ENCODE assay signal across 8 mouse cellular contexts in the genomic region with DNA sequence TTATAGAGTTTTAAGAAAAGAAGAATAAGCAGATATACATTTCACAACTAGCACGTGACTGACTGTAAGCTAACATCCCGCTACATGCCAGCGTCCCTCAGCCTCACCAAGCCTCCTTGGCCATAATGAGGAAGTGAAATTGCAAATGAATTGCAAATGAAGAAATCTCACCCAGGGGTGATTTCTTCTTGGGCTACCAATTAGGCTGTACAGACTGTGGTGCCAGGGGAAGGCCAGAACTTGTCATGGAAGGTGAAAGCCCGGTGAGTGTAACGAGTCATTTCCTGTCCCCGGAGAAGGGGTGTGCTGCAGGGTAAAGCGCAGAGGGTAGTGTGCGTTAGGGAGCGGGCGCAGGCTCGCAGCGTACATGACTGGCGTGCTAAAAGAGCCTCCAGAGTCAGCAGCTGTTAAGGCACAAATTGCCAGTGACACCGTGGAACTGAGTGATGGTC. TPM values are rescaled to one million over a fixed set of nuclear protein-coding genes. Genes with fewer than 3 reads are reported as not detected.
DNase-seq lines count a peak whose midpoint lies in the region; ATAC-seq and TF ChIP-seq lines count a peak whose summit lies in the region.

No protein-coding gene starts in this region.

- TF ChIP-seq POLR2A in small intestine, adult 2 months (IDR thresholded peaks at IDR 0.05; ENCODE audit: low read depth, low read length): no peak
- no peak for TF ChIP-seq POLR2A in cerebellum, adult 2 months (IDR thresholded peaks at IDR 0.05; ENCODE audit: borderline replicate concordance, insufficient read depth, low read length)

- TF ChIP-seq CTCF in kidney, postnatal 0 days (IDR thresholded peaks at IDR 0.05; ENCODE audit: low read depth): no peak
- TF ChIP-seq CTCF in small intestine, adult 2 months (IDR thresholded peaks at IDR 0.05; ENCODE audit: extremely low read depth, insufficient read length, insufficient replicate concordance, low read depth, low read length): no peak
- TF ChIP-seq CTCF in cerebellum, adult 2 months (IDR thresholded peaks at IDR 0.05; ENCODE audit: borderline replicate concordance, insufficient read depth, low read depth, low read length): no peak

- peak overlapping the region; percentile 16; the same call in 1 of the 2 replicates for H3K4me3 ChIP-seq in kidney, postnatal 0 days (replicated peaks; ENCODE audit: low read depth, low read length)
- peak overlapping the region; percentile 24 for H3K4me3 ChIP-seq in hindbrain, embryonic 15.5 days
- H3K4me3 ChIP-seq in small intestine, adult 2 months (ENCODE audit: low read depth, low read length): peak overlapping the region; percentile 10; the same call in 1 of the 2 replicates
- no peak overlapping the region for H3K4me3 ChIP-seq in cerebellum, adult 2 months (replicated peaks; ENCODE audit: insufficient read depth, low read depth, low read length)

- DNase-seq in kidney, postnatal 0 days (ENCODE audit: low spot score): peak; percentile 7
- DNase-seq in kidney, postnatal 25 days: no peak
- DNase-seq in lung, postnatal 14 days: peak; percentile 2
- DNase-seq in MN1 (ENCODE audit: low spot score): no peak
- DNase-seq in cerebellum, adult 2 months: no peak
- no peak for DNase-seq in gastrocnemius, postnatal 10 days

- H3K4me2 ChIP-seq in kidney, postnatal 0 days (ENCODE audit: low read length): peak overlapping the region; percentile 43
- peak overlapping the region; percentile 54 for H3K4me2 ChIP-seq in hindbrain, embryonic 15.5 days

- peaks cover 3% of the 10 kb centered on the region; the same call in 1 of the 2 replicates for H3K4me1 ChIP-seq in kidney, postnatal 0 days (replicated peaks; ENCODE audit: insufficient read depth, low read length)
- peaks cover 5% of the 10 kb centered on the region; the same call in 1 of the 2 replicates for H3K4me1 ChIP-seq in hindbrain, embryonic 15.5 days (replicated peaks)
- H3K4me1 ChIP-seq in small intestine, adult 2 months (ENCODE audit: control insufficient read depth, insufficient read depth, insufficient read length, low read length): no peaks in the 10 kb centered on the region
- no peaks in the 10 kb centered on the region for H3K4me1 ChIP-seq in cerebellum, adult 2 months (ENCODE audit: control insufficient read depth, insufficient read depth, low read length)

- WGBS in kidney, postnatal 0 days: 34% methylated on average over 14 of the region's 14 CpGs
- WGBS in hindbrain, embryonic 15.5 days: 23% methylated on average over 14 of the region's 14 CpGs
- WGBS in small intestine, adult 2 months: 62% methylated on average over 14 of the region's 14 CpGs
- 45% methylated on average over 14 of the region's 14 CpGs for WGBS in cerebellum, adult 2 months

- H3K27ac ChIP-seq in kidney, postnatal 0 days: 0 out of 2 replicates have a peak overlapping the region, but pooled peaks have one; percentile 34
- H3K27ac ChIP-seq in hindbrain, embryonic 15.5 days (replicated peaks): 0 out of 2 replicates have a peak overlapping the region, but pooled peaks have one; percentile 23
- no peak overlapping the region for H3K27ac ChIP-seq in small intestine, adult 2 months (ENCODE audit: insufficient read depth, low read depth, low read length)
- H3K27ac ChIP-seq in cerebellum, adult 2 months (ENCODE audit: insufficient read depth, low read length): no peak overlapping the region

- H3K9me3 ChIP-seq in kidney, postnatal 0 days (replicated peaks; ENCODE audit: low read length): no peaks in the 10 kb centered on the region
- H3K9me3 ChIP-seq in hindbrain, embryonic 15.5 days: no peaks in the 10 kb centered on the region

- no peaks in the 10 kb centered on the region for H3K27me3 ChIP-seq in kidney, postnatal 0 days (ENCODE audit: insufficient read depth, low read length)
- H3K27me3 ChIP-seq in hindbrain, embryonic 15.5 days: no peaks in the 10 kb centered on the region
- H3K27me3 ChIP-seq in small intestine, adult 2 months (ENCODE audit: control insufficient read depth, insufficient read depth, low read length): no peaks in the 10 kb centered on the region
- H3K27me3 ChIP-seq in cerebellum, adult 2 months (ENCODE audit: control insufficient read depth, insufficient read depth, low read length): no peaks in the 10 kb centered on the region

- H3K36me3 ChIP-seq in kidney, postnatal 0 days (ENCODE audit: insufficient read depth, low read length): no peaks in the 10 kb centered on the region
- no peaks in the 10 kb centered on the region for H3K36me3 ChIP-seq in hindbrain, embryonic 15.5 days
- H3K36me3 ChIP-seq in small intestine, adult 2 months (ENCODE audit: control insufficient read depth, insufficient read depth, low read length): no peaks in the 10 kb centered on the region

- H3K9ac ChIP-seq in kidney, postnatal 0 days (ENCODE audit: low read depth, low read length): no peak overlapping the region
- peak overlapping the region; percentile 6 for H3K9ac ChIP-seq in hindbrain, embryonic 15.5 days

- ATAC-seq in kidney, postnatal 0 days (replicated peaks; ENCODE audit: low FRiP score, low read depth): no peak
- ATAC-seq in hindbrain, embryonic 15.5 days (ENCODE audit: low FRiP score, low read depth): peak; percentile 77

RNA-seq across cellular contexts. Expression of gene Mfsd1, which starts 25.3 kb away (rescaled TPM):
- polyA plus RNA-seq in kidney, postnatal 0 days (2015; fragmentation: Nextera tagmentation; extraction: Ambion mirVana): 103 and 111 TPM in 2 replicates
- 33.5 and 33.6 TPM in 2 replicates for polyA plus RNA-seq in hindbrain, embryonic 15.5 days (2015; fragmentation: Nextera tagmentation; extraction: Ambion mirVana)
- polyA plus RNA-seq in small intestine, adult 2 months (2012; rRNA removed): 14.6 and 25.8 TPM in 2 replicates
- 21.4 and 23.6 TPM in 2 replicates for polyA plus RNA-seq in cerebellum, adult 2 months (2012; rRNA removed)
- 10 to 100 TPM; 24.3 to 27.5 TPM for total RNA-seq in gastrocnemius, postnatal 10 days (2021)

RNA-seq across cellular contexts. Expression of gene Rarres1, which starts 41.9 kb away (rescaled TPM):
- 6.7 and 7.6 TPM in 2 replicates for polyA plus RNA-seq in kidney, postnatal 0 days (2015; fragmentation: Nextera tagmentation; extraction: Ambion mirVana)
- polyA plus RNA-seq in hindbrain, embryonic 15.5 days (2015; fragmentation: Nextera tagmentation; extraction: Ambion mirVana): 1.4 and 3.1 TPM in 2 replicates
- polyA plus RNA-seq in small intestine, adult 2 months (2012; rRNA removed): 1.9 and 3.9 TPM in 2 replicates
- polyA plus RNA-seq in cerebellum, adult 2 months (2012; rRNA removed): 2.2 and 3.0 TPM in 2 replicates
- 1 to 10 TPM; 3.2 to 3.3 TPM for total RNA-seq in gastrocnemius, postnatal 10 days (2021)

Comparison
In these comparisons a context has a peak if more than half of its experiments do, and no peak if none do; other contexts are left out.
1. DNase-seq: peak in kidney, postnatal 0 days (single experiment) and lung, postnatal 14 days (single experiment); none in kidney, postnatal 25 days (0 of 2), MN1 (single experiment), cerebellum, adult 2 months (0 of 2) and gastrocnemius, postnatal 10 days (single experiment).
2. H3K27ac ChIP-seq: peak in kidney, postnatal 0 days (single experiment) and hindbrain, embryonic 15.5 days (single experiment); none in small intestine, adult 2 months (single experiment) and cerebellum, adult 2 months (single experiment).